Mouse (Mus musculus) layer of hippocampus, adult 9-11 months (tissue): ENCODE measurements around the gene Tspan18.
A peak's percentile ranks its signal among the peaks of the same experiment; 100 is the strongest.

ENCODE experiments used
- DNase-seq: peaks from one replicate; pipeline ENCODE4 v3.0.0; 2022

The Tspan18 gene

DNA sequence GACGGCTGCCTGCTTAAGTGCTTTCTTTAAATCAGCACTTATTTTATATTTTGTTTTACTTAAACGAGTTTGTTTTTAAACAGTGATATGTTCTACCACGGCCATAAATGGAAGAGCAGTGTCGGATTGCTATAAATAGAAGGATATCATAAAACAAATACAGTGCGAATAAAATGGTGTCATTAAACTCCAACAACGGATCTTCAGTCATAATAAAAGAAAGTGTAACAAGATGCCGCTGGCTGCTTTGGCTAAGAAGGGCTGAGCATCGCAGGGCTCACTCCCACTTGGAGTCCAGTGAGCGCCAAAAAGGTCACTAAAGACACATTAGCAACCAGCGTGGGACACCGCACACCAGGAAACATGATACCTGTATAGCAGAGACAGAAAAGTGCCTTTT, 1.7 kb upstream of the Tspan18 start:
- no peak for DNase-seq

DNA sequence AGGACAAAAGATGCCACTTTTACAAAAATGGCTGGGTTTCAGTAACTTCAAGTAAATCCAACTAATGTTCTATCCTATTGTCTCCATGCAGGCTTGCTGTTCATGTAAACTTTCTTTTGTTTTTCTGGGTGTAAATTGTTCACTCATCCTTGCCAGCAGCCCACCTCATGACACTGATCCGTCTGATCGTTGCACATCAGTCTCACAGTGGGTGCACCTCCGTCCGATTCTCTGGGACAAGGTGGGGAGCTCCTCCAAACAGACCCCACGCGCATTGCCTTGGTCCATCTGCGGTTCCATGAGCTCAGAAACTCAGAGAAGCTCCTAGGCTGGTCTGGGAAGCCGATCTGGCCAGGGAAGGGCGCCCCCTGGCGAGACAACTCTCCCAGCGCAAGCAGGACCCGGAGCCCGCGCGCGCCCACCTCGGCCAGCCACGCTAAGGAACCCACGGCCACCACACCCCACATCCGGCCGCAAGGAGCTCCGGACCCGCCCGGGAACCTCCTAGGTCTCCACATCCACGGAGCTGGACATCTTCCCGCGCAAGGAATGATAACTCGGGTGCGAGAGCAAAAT, 976 bp downstream of the Tspan18 start:
- DNase-seq: peak; percentile 54

DNA sequence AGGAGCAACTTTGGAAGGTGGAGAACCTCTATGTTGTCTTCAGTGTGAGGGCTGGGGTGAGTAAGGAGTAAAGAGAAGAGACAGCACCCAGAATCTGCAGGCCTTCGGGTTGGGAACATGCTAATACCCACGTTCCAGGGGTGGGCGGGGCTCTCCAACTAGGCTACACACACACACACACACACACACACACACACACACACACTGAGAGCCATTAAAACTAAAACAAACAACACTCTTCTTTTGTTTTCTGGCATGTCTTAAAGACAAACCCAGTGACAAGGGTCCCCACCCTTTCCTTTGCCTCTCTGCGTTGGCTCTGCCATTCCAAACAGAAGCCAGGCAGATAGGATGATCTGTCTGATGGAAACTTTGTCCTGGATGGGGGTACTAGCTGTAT, 2.0 kb downstream of the Tspan18 start:
- no peak for DNase-seq

DNA sequence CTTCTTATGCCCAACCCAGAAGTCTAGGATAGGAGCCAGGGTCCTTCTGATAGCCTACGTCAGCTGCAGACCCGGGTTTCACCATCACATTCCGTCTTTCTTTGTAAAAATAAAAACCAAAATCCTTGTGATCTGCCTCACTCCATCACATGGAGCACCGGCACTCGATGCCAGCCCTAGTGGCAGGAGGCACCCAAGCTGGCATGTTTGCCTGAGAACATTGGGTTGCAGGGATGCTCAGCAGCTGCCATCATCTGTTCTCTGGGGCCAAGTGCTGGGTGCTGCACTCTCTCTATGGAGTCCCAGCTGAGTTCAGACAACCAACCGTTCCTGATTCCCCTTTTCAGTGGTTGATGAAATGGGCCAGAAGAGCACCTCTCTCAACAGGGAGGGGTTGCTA, 3.2 kb downstream of the Tspan18 start:
- DNase-seq: peak; percentile 65

DNA sequence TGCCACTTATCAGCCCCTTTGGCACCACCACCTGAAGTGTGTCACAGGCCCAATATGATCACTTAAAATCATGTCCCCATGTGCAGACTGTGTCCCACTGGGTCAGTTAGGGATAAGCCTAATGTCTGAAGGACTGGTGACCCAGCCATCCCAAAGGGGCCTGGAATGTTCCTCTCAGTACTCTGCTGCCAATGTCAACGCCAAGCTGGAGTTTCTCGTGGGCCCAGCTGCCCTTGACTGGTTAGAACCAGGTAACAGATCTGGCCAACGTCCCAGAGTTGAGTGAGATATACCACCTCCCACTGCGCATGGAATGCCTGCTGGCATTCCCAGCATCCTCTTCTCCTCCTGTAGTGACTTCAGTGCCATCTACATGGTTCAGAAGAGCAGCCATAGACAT, 5.2 kb downstream of the Tspan18 start:
- no peak for DNase-seq

DNA sequence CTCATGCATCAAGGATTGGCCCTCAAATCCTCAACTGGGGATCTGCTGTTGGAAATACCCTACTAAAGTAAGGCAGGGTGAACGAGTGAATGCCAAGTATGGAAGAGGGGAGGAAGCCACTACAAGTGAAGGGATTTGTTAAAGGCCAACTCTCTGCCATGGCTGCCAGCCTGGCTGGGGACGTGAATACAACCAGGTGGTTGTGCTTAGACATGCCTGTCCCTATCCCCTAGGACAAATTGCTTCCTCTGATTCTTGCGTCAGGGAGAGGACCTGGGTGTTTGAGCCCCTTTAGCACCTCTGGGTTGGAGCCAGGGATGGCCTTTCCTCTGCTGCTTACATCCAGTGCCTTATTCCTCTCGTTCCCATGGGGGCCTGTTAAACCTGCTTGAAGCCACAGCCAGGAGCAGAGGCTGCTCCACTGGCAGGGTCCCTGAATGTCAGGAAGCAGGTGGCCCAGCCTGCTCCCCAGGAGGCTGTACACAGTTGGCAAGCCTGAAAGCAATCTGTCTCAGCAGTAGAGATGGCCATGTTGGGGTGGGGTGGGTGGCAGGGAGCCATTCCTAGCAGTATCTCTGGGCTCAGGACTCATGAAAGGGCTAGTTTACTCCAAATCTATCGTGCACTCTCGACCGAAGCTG, 6.3 kb downstream of the Tspan18 start:
- DNase-seq: peak; percentile 60

DNA sequence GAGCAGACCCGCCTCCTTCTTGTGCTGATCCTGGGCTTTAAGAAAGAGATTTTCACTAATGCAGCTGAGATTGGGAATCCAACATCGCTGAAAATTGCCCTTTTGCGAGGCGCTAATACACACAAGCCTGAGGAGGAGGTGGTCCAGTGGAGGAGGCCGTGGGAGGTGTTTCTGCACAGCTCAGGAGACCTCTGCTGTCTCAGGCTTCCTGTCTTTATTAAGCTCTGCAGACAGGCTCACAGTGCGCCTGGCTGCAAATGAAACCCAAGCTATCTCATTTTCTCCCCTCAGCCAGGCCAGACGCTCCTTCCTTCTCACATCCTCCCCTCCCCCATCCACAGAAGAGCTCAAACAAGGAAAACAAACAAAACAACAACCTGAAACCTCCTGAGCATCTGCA, 9.6 kb downstream of the Tspan18 start:
- DNase-seq: no peak

DNA sequence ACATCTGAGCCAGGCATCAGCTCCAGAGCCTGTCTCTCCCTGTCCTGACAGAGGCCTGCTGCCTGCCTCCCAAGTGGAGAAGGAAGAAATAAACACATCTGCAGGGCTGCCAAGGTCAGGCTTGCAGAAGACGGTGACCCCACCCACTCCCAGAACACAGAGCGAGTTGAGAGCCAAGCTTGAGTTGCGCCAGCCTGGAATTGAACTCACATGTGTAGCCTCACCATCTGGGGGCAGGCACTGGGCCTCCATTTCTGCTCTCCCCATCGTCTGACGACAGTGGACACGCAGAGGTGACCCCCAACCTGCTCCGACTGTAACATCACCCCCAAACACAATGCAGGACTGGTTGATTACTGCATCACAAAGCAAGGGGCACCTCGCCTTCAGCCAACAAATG, 12.4 kb downstream of the Tspan18 start:
- no peak for DNase-seq

DNA sequence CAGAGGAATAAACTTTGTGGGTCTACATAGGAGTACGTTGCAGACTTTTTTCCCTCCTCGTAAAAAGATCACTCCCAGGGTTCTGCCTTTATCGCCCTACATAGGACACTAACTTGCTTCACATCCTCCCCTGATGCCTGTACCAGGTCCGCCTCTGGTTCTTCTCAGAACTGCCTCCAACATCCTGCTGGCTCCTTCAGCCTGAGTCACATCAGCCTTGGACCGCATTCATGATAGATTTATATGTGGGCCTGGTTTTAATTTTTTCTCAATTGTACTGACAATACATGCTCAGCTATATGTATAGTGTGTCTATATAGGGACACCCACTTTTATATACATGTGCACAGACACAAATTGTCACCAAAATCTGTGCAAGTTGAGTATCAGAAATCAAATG, 14.0 kb downstream of the Tspan18 start:
- no peak for DNase-seq

DNA sequence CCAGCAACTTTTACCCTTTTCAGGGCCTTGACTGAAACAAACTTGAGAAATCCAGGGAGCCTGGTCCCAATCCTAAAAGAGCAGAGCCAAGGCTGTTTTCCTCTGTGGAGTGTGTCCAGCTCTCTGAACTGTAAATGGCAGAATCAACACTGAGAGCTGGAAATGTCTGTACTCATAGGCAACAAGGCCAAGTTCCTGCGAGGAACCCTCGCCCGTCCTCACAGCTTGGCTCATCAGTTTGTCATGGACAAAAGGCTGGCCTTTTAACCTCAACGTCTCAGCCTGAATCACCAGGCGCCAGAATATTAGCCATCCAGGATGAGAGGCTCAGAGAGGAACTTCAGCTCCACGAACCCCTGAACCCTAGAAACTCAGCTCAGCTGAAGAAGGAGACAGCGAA, 14.7 kb downstream of the Tspan18 start:
- DNase-seq: no peak

DNA sequence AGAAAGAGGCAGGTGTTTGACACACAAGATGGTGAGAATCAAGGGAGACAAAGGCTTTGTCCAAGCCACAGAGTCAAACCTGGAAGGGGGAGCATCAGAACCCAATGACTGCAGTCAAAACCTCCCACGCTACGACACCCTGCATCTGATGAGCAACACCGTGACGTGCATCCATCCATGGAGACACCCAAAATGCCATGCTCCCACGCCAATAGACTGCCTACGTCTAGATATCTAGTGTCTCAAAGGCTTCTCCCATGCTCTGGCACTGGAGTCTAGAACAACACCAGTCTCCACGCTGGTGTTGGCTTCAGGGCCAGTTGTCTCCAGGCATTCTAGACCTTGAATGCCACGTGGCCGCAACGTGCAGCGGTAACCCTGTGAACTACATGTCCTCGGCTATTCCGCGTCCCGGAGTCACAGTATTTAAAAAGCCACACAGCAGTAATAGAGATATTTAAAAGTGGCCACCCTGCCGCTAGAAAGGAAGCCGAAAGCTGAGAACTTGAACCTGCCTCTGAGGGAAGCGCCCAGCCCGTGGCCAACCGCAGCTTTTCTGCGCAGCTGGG, 15.4 kb downstream of the Tspan18 start:
- DNase-seq: peak; percentile 74

DNA sequence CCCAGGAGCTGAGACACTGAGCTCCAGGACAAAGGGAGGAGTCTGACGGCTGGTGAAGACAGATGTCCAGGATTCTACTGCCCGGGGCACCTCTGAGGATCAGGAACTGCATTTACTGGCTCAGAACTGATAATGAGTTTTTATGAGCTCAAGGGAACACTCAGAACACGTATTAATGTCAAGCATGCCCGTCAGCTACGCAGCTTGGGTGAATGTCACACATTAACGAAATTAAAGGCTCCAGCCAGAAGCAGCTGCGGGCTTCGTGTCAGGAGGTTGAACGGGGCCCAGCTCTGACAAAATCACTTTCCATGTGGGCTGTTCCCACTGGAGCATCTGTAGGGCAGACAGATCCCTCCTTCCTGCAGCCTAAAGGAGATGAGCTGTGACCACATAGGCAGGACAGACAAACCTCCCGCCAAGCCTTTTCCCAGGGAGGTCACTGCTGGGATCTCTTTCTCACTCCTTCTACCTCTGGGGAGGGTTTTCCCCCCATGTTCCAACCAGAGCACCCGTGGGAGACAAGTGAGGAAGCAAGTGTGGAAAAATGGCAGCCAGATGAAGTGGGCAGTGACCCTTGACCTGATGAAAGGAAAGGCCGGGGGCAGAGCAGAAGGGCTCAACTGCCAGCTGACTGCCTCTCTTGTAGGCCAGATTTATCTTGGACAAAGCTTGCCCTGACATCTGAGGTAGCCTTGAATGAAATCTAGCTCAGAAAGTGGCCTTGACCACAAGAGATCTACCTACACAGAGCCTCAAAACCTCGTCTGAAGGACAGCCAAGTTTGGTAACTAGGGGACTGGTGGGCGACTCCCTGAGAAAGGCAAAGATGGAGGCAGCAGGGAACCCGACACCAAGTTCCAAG, 20.3 kb downstream of the Tspan18 start:
- no peak for DNase-seq

DNA sequence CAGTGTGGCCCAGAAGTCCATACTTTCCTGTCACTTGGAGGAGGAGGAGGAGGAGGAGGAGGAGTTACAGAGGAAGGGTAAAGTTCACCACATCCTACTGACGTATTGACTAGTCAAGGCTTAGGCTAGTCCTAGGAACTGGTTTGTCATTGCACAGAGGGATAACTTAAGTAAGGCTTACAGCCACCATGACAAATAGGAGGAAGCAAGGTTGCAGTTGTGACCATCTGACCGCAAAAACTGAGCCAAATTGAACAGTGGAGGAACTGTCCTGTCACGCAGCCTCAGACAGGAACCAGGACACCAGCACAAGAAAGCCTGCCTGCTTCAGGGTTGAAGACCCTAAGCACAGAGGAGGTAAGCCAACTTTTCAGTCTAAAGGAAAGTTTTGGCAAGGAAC, 21.8 kb downstream of the Tspan18 start:
- DNase-seq: no peak

DNA sequence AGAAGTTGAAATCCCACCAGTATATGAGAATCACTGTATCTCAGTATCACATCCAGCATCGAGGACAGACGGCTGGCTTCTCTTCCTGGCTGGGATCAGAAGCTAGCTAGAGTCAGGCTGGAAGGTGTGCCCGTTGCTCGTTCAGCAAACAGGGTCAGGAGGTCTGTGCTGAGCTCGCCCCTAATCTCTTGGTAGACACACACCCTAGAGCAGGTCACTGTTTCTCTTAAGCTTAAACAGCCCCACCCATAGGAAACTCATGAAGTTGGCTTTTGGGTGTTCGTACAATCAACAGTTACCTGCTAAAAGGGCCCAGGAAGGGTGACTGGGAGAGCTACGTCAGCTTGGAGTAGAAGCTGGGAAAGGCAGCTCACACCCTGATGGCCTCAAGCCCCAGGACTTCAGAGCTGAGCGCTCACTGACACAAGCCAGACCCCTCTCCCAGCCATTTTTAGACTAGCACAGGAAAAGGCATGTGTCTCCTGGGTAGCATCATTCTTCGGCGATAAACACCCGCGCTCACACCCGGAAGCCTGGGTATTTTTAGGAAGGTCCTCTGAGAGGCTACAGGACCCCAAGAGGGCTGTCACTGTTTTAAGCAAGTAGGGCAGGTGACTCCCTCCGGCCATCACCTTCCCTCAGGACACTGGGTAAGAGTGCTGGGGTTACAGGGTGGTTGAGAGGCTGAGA, 24.4 kb downstream of the Tspan18 start:
- no peak for DNase-seq

DNA sequence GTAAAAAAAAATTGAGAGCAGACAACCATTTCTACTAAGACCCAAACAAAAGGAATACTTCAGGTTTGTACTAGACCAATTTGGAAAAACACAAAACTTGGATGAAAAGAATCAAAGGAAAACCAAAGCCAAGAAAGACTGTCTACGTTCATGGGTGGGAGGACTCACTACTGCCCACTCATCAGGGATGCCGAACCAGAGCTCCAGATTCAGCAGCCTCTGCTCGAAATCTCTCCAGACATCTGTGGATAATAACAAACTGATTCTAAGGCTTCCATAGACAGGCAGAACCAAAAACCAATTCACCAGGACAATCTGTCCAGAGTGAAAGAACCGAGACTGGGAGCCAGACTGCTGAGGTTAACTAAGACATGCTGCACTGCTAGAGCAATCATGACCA, 27.4 kb downstream of the Tspan18 start:
- DNase-seq: no peak

DNA sequence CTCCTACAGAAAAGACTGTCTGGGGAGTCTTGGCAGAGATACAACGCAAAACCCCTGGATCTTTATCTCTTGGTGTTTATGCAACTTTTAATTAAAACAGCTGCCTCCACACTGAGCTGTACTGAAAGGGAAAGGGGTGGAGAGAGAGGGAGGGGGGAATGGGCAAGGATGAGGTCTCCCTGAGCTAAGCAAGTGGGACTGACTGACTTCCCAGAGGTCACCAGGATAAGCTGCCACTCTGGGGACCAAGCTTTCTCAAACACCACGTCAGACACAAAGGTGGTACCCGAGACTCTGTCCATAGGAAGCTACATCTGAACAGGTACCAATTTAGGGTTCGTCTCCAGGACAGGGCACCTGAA, 30.1 kb downstream of the Tspan18 start:
- no peak for DNase-seq

DNA sequence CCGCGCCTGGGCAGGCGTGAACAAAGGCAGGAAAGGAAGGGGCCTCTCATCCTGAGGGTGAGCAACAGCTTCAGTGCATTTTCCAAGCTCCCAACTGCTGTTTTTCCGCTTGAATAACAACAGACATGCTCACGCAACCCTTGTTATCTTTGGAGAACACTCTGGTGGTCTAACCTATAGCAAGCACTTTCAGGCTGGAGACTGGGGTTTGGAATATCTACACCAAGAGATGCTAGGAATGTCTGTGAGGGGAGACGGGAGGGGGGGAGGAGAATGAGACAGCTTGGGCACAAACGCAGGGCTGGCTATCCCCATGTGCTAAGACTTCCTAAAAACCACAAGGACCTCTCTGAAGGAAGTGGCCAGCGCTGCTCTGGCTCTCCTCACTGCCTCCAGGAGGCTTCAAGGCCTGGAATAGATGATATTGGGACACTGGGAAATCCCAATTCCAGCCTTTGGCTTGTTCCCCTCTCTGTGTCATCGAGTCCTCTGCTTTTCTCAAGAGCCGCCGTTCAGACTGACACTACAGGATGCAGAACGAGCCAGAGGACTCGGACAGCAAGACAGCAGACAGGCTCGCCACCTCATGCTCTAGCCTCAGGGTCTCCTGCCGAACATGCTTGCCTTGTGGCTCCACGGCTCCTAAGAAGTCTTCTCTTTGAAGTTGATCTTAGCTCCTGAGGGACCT, 30.6 kb downstream of the Tspan18 start:
- DNase-seq: no peak

DNA sequence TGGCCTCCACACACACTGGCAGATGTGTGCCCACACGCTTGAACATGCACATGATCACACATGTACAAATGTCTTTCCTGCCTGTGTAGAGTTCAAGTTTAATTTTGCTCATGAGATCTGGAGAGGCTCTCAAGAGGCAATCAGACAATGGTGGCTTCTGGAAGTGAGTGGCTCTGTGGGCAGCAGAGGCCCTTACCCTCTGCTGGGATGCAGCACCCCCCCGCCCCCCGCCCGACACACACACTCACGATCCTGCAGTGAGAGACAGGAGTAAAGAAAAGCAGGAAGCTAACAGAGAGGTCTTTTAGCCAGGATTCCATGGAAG, 31.1 kb downstream of the Tspan18 start:
- DNase-seq: no peak

DNA sequence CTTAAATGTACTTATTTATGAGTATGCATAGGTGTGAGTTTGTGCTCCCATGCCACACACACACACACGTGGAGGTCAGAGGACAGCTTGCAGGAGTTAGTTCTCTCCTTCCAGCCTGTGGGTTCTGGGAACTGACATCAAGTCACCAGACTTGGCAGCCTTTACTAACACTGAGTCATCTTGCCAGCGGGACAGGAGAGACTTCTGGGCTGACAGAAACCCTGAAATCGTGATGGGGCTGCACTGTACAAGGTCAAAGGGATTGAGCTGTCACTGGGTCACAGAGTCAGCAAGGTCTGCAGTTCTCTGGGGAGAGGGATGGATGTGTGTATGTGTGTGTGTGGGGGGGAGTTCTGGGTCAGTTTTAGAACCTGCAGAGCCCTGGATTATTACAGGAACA, 36.6 kb downstream of the Tspan18 start:
- DNase-seq: no peak

DNA sequence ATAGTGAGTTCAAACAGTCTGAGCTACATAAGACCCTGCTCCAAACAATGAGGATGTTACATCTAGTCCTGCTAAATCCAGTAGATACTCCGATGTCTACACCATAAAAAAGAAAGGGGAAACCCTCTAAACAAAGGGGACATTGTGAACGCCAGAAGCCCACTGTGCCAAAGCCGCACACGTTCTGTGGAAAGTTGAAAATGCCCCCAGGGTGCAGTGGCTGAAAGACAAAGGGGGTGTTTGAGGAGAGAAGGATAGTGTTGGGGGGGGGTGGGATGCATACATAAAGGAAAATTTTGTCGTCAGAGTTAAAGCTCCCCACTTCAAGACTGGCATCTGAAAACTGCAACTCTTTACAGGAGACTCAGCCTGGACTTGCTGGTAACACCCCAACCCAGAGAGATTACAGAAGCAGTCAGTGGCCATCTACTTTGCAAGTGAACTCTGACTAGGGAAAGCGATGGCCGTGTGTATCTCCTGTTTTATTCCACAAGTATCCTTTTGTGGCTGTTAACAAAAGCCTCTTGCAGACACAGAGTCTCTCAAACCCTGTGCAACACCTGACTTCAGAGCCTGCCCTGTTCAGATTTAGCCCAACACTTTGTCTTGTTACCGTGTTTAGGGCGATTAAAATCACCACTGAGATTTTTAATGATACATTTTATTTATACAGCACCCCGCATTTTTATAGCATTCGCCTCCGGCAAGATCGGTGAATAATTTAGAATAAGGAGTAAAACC, 42.9 kb downstream of the Tspan18 start:
- DNase-seq: no peak

DNA sequence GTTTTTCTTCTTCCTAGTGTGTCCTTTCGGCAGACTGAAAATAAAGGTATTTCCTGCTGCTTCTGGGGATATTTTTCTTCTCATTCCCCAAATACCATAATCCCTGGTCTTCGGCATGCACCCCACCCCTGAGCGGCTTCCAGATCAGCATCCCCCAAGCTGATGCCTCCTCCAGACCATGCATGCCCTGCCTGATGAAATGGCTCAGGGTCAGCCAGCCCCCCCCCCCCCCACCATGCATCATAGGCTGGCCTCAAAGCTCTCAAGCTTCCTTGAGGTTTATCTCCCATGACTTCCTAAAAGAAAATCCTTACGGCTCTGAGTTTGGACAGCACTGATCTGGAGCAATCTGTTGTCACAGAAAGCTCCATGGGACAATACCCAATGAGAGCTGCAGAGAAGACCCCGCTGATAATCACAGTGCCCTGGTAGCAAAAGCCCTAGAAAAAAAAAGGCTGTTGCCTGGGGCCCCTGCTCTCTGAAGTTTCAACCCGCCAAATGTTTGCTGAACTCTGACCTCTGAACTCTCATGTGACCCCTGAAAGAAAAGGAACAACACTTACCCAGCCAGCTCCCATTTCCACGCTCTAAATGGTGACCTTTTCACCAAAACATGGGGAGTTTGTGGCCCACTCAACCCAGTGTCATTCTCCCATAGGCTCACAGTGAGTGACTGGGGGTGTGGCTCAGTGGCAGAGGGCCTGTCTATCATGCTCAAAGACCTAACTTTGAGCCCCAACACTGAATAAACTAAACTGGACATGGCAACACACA, 43.8 kb downstream of the Tspan18 start:
- DNase-seq: no peak
